Mouse (Mus musculus): ENCODE results near the gene Tmem163. TPM values are rescaled to one million over a fixed set of nuclear protein-coding genes. Genes with fewer than 3 reads are reported as not detected.

Gene Tmem163
- polyA plus RNA-seq, 1 experiment from 2014 or later: 54.1 TPM

DNA sequence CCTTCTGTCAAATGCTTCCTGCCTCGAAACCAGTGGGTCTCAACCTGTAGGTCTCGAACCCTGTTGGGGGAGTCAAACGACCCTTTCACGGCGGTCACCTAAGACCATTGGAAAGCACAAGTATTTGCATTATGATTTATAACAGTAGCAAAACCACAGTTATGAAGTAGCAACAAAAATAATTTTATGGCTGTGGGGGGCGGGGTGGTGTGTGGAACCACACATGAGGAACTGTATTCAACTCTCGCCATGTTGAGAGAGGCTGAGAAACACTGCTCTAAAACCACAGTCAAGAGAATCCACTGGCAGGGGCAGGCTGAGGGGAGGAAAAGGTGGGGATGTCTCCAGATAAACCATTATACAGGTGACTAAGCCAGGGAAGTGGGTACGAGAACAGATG lies 166.2 kb downstream of the Tmem163 start:
- WGBS: 91% methylated on average over 8 of the region's 8 CpGs
- no peaks in the 10 kb centered on the region for H3K9me3 ChIP-seq (replicated peaks)
- peaks cover 15% of the 10 kb centered on the region; the same call in 1 of the 2 replicates for H3K27me3 ChIP-seq (replicated peaks)
- H3K4me2 ChIP-seq: no peak overlapping the region
- H3K4me1 ChIP-seq: peaks cover 9% of the 10 kb centered on the region
- no peak overlapping the region for H3K4me3 ChIP-seq (replicated peaks)
- ATAC-seq (ENCODE audit: low FRiP score): no peak
- no peak overlapping the region for H3K27ac ChIP-seq (replicated peaks)
- no peaks in the 10 kb centered on the region for H3K36me3 ChIP-seq
- H3K9ac ChIP-seq (replicated peaks): no peak overlapping the region

DNA sequence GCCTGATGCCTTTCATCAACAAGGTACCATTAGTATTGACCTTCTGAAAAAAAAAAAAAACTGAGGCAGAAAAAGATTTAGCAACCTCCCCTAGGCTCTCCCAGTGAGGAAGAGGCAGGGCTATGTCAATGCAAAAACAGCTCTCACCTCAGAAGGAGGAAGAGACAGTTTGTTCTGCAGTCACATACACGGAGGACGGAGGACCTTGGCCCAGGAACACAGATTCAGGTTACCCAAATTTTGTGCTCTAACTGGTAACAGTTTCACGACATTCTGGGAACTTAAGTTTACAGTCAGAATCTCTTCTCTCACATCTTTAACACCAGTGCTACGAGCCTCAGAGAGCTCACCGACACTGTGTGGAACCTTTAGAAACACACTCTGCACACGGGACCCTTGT lies 166.6 kb downstream of the Tmem163 start:
- Histone ChIP-seq H3K4me3 (replicated peaks) (no peak overlapping the region), H3K4me1 (peaks cover 11% of the 10 kb centered on the region), H3K27ac (replicated peaks) (no peak overlapping the region), H3K27me3 (replicated peaks) (peaks cover 15% of the 10 kb centered on the region; the same call in 1 of the 2 replicates), H3K4me2 (no peak overlapping the region), H3K36me3 (no peaks in the 10 kb centered on the region), H3K9ac (replicated peaks) (no peak overlapping the region), H3K9me3 (replicated peaks) (no peaks in the 10 kb centered on the region)
- 83% methylated on average over 6 of the region's 6 CpGs for WGBS
- no peak for ATAC-seq (ENCODE audit: low FRiP score)

DNA sequence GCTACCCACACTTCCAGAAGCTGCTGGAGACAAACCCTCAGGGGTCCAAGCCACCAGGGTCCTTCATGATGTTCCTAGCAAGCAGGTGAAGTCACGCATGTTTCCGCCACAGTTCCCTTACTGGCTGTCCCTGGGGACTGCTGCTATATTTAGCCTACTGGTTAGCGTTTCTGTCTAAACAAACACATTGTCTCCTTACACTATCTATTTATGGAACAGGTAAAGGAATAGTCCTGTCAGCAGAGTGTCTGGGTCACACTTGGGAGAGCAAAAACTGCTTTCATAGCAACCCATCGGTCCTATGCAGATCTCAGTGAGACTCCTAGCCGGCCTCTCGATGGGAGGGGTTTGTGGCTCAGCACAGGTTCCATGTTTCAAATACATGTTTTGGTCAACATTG lies 168.0 kb downstream of the Tmem163 start:
- Histone ChIP-seq H3K9ac (replicated peaks) (no peak overlapping the region), H3K27me3 (replicated peaks) (peaks cover 11% of the 10 kb centered on the region; the same call in 1 of the 2 replicates), H3K4me1 (peaks cover 22% of the 10 kb centered on the region), H3K4me2 (no peak overlapping the region), H3K27ac (replicated peaks) (no peak overlapping the region), H3K4me3 (replicated peaks) (no peak overlapping the region), H3K9me3 (replicated peaks) (no peaks in the 10 kb centered on the region), H3K36me3 (no peaks in the 10 kb centered on the region)
- WGBS: 76% methylated on average over 6 of the region's 6 CpGs
- ATAC-seq (ENCODE audit: low FRiP score): no peak

DNA sequence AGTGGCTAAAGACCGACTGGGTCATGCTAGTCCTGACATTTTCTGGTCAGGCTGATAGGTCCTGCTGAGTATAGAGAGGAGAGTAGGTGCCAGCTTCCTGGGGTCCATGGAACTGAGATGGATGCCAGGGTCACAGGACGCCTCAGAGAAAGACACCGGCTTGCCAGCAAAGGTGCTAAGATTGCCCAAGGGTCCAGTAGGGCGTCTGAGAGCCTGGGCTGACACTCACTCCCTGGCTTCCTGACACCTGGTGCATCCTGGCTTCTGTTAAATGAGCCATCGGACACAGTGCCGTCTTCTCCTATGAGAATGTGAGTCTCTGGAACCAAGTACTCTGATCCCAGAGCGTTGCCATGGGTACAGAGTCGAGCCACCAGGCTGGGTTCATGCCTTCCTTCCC lies 170.4 kb downstream of the Tmem163 start:
- ATAC-seq (ENCODE audit: low FRiP score): no peak
- Histone ChIP-seq H3K27ac (replicated peaks) (0 out of 2 replicates have a peak overlapping the region, but pooled peaks have one; percentile 48), H3K27me3 (replicated peaks) (peaks cover 6% of the 10 kb centered on the region; the same call in 1 of the 2 replicates), H3K36me3 (no peaks in the 10 kb centered on the region), H3K9ac (replicated peaks) (no peak overlapping the region), H3K4me1 (peaks cover 22% of the 10 kb centered on the region), H3K4me3 (replicated peaks) (no peak overlapping the region), H3K4me2 (no peak overlapping the region), H3K9me3 (replicated peaks) (no peaks in the 10 kb centered on the region)
- 58% methylated on average over 8 of the region's 8 CpGs for WGBS

DNA sequence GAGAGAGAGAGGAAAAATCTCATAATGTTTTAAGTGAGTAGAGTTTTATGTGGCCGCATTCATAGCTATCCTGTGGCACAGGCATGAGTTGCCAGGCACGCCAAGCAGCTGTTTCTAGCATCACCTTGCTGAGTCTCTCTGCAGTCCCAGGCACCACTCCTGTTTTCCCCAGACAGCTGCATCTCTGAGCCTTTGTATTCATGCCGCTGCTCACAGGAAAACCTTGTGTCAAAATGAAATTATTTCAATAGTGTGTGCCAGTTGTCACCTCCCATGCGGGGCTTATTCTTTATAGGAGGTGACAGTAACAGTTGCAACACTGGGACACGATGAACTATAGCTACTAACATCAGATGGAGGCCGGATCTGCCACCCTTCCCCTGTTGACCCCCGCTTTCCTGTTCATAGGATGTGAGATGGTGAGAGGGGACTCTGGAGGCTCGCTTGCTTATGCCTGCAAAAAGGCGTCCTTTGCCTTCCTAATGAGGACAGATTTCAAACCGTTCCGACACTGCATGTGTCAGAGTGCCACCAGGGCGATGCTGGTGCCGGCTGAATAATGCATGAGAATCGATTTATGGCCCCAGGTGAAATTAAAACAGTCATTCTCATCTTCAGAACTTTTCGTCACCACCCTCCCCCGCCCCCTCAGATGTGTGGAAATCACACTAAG lies 171.1 kb downstream of the Tmem163 start:
- Histone ChIP-seq H3K27me3 (replicated peaks) (peaks cover 9% of the 10 kb centered on the region; the same call in 1 of the 2 replicates), H3K4me1 (peaks cover 22% of the 10 kb centered on the region), H3K9ac (replicated peaks) (no peak overlapping the region), H3K9me3 (replicated peaks) (no peaks in the 10 kb centered on the region), H3K4me2 (peak overlapping the region; percentile 25; the same call in 1 of the 2 replicates), H3K4me3 (replicated peaks) (no peak overlapping the region), H3K27ac (replicated peaks) (peak overlapping the region; percentile 60), H3K36me3 (no peaks in the 10 kb centered on the region)
- peak; percentile 60 for ATAC-seq (ENCODE audit: low FRiP score)
- WGBS: 43% methylated on average over 16 of the region's 16 CpGs

DNA sequence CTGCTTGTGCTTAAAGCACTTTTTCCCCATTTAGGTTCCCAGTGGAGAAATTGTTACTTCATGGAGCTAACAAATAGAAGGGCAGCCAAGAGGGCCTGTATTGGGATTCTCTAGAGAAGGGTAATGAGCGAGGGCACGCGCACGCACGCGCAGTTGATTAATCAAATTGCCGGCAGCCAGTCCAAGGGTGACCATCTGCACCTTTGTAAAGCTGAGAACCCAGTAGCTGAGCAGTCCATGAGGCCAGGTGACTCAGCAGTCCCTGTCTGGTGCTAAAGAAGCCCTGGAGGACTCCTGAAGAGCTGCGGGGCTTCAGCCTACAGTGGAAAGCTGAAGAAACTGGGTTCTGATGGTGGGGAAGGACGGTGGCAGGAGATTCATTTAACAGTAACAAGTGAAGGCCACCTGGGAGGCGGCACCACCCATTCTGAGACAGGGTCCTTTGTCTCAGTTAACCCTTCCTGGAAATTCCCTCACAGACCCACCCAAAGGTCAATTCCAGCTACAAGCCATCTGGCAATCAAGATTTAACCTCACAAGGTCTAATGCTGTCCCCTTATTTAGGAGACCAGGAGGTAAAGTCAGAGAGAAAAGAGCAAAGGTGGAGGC lies 172.2 kb downstream of the Tmem163 start:
- Histone ChIP-seq H3K4me3 (replicated peaks) (no peak overlapping the region), H3K4me1 (peaks cover 22% of the 10 kb centered on the region), H3K9me3 (replicated peaks) (no peaks in the 10 kb centered on the region), H3K4me2 (no peak overlapping the region), H3K27me3 (replicated peaks) (peaks cover 6% of the 10 kb centered on the region; the same call in 1 of the 2 replicates), H3K27ac (replicated peaks) (peak overlapping the region; percentile 23), H3K36me3 (no peaks in the 10 kb centered on the region), H3K9ac (replicated peaks) (no peak overlapping the region)
- 50% methylated on average over 10 of the region's 10 CpGs for WGBS
- ATAC-seq (ENCODE audit: low FRiP score): 0 out of 2 replicates have a peak, but pooled peaks have one; percentile 16

DNA sequence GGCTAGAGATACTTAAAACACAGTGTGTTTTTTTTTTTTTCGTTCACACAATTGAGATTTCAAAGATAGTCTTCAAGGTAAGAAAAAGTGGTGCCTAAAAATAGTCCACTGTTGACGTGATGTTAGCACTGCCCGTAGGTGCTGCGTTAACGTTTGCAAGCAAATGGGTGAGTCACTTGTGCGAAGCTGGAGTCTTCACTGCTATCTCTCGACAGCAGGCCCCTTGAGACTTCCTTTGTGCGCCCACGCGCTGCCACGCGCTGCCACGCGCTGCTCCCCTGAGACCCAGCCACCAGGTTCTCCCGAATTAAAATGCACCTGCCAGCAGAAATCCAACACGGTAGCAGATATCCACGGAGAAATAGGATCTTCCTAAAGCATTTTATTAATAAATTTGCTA lies 178.6 kb downstream of the Tmem163 start:
- 43% methylated on average over 17 of the region's 17 CpGs for WGBS
- Histone ChIP-seq H3K4me1 (peaks cover 8% of the 10 kb centered on the region; the same call in 1 of the 2 replicates), H3K4me3 (replicated peaks) (no peak overlapping the region), H3K9me3 (replicated peaks) (no peaks in the 10 kb centered on the region), H3K9ac (replicated peaks) (no peak overlapping the region; the same call in 1 of the 2 replicates), H3K36me3 (no peaks in the 10 kb centered on the region), H3K4me2 (peak overlapping the region; percentile 26), H3K27me3 (replicated peaks) (peaks cover 28% of the 10 kb centered on the region), H3K27ac (replicated peaks) (peak overlapping the region; percentile 63; the same call in 1 of the 2 replicates)
- no peak for ATAC-seq (ENCODE audit: low FRiP score)

DNA sequence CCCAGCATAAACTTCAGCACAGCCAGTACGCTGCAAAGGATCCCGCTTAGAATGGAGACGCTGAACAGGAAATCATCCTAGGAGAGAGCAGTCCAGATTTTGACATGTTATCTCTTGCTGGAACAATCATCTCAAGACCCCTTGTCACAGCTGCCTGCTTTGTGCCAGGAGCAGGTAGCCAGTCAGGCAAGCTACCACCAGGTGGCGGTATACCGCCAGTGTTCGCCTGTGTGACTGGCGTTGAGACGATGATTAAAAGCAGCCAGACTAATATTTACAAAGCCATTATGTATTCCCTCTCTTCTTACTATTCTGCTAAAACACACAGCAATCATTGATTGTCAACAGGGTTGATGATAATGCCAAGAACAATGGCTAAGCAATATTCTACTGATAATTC lies 179.1 kb downstream of the Tmem163 start:
- peaks cover 8% of the 10 kb centered on the region; the same call in 1 of the 2 replicates for H3K4me1 ChIP-seq
- peaks cover 28% of the 10 kb centered on the region for H3K27me3 ChIP-seq (replicated peaks)
- no peak overlapping the region for H3K9ac ChIP-seq (replicated peaks)
- ATAC-seq (ENCODE audit: low FRiP score): peak; percentile 72
- H3K4me2 ChIP-seq: no peak overlapping the region
- 6% methylated on average over 8 of the region's 8 CpGs for WGBS
- no peaks in the 10 kb centered on the region for H3K9me3 ChIP-seq (replicated peaks)
- H3K4me3 ChIP-seq (replicated peaks): no peak overlapping the region
- no peaks in the 10 kb centered on the region for H3K36me3 ChIP-seq
- peak overlapping the region; percentile 63; the same call in 1 of the 2 replicates for H3K27ac ChIP-seq (replicated peaks)

DNA sequence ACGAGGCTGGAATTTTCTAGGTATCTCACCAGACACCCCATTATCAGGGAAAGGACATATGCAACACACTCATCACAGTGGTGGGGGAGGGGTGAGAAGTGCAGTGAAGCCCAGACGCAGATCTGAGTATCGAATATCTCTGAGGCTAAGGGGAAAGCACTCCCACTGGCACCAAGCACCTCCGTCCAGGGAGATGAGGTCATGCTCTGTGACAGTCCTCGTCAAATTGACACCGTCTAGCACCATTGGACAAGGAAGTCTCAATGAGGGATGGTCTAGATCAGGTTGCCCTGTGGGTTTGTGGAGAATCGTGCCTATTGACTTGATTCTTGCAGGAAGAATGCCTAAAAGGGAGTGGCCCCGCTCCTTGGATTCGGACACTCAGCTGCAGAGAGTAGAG lies 180.6 kb downstream of the Tmem163 start:
- Histone ChIP-seq H3K27ac (replicated peaks) (no peak overlapping the region), H3K4me3 (replicated peaks) (no peak overlapping the region), H3K4me2 (no peak overlapping the region), H3K9ac (replicated peaks) (no peak overlapping the region), H3K9me3 (replicated peaks) (no peaks in the 10 kb centered on the region), H3K27me3 (replicated peaks) (peaks cover 28% of the 10 kb centered on the region), H3K4me1 (peaks cover 8% of the 10 kb centered on the region; the same call in 1 of the 2 replicates), H3K36me3 (no peaks in the 10 kb centered on the region)
- no peak for ATAC-seq (ENCODE audit: low FRiP score)
- 73% methylated on average over 9 of the region's 9 CpGs for WGBS

DNA sequence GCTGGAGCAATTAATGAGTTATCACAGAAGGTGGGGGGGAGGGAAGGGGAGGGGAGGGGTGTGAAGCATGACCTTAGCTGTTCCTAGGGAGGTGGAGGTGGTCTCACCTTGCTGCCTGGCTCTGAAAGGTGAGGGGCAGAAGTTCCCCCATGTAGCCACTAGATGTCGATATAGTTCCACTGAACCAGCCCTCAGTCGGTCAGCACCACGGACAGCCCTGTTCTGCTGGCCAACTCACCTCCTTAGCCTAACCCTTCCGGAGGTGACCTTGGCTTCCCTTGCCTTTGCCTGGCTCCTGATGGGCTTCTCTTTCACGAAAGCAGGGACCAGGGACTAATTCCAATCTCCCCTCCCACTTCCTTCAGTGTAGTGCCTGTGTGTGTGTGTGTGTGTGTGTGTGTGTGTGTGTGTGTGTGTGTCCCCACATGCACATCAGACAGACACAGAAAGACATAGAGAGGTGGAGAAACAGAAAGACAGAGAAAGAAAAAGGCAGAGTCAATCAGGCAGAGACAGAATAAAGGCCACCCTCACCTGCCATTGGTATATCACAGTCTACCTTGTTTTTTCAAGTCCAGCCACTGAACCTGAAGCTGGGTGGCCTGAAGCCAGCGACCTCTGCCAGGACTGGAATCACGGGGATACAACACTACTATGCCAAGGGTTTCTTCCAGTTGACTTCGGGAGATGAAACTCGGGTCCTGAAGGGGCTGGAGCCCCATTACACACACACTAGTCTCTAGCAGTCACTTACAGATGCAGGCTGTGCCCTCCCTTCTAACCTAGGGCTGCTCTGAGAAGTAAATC lies 182.4 kb downstream of the Tmem163 start:
- Histone ChIP-seq H3K36me3 (no peaks in the 10 kb centered on the region), H3K4me1 (peaks cover 8% of the 10 kb centered on the region; the same call in 1 of the 2 replicates), H3K9me3 (replicated peaks) (no peaks in the 10 kb centered on the region), H3K4me2 (peak overlapping the region; percentile 36), H3K9ac (replicated peaks) (no peak overlapping the region), H3K27ac (replicated peaks) (no peak overlapping the region), H3K27me3 (replicated peaks) (peaks cover 22% of the 10 kb centered on the region), H3K4me3 (replicated peaks) (no peak overlapping the region)
- peak; percentile 60 for ATAC-seq (ENCODE audit: low FRiP score)
- WGBS: 33% methylated on average over 9 of the region's 9 CpGs

DNA sequence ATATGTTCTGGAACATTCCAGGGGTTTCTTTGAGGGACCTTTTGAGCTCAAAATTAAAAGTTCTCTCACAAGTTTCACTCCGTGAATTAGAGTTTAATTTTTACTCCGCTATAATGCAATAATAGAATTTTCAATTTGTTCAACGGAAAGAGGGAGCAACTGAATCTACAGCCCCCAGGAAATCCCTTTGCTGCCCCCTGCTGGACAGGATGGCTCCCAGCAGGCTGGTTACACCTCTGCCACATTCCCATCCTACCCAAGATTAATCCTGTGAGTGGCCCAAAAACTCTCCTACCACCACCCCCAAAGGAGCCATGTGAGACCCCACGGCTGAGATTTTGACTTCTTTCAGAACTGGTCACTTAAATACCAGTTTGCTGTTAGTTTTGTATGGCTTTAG lies 192.2 kb downstream of the Tmem163 start:
- H3K9me3 ChIP-seq (replicated peaks): no peaks in the 10 kb centered on the region
- no peaks in the 10 kb centered on the region for H3K27me3 ChIP-seq (replicated peaks)
- no peak overlapping the region for H3K27ac ChIP-seq (replicated peaks)
- H3K9ac ChIP-seq (replicated peaks): no peak overlapping the region
- no peak for ATAC-seq (ENCODE audit: low FRiP score)
- no peak overlapping the region for H3K4me3 ChIP-seq (replicated peaks)
- H3K36me3 ChIP-seq: peaks cover 4% of the 10 kb centered on the region; the same call in 1 of the 2 replicates
- 83% methylated on average over 4 of the region's 4 CpGs for WGBS
- no peaks in the 10 kb centered on the region for H3K4me1 ChIP-seq
- H3K4me2 ChIP-seq: no peak overlapping the region
